Mouse (Mus musculus): ENCODE data around the gene Wdfy1.
A peak's percentile ranks its signal among the peaks of the same experiment; 100 is the strongest.

The Wdfy1 gene

GRCm38 (mm10) chr1:79711147-79712126 lies 64.5 kb downstream of the Wdfy1 start:
- DNase-seq (ENCODE audit: low read depth) = peak; percentile 57

- no peak for DNase-seq (ENCODE audit: low read depth)
Observed at GRCm38 (mm10) chr1:79710678-79711077, 65.3 kb downstream of the Wdfy1 start.

- DNase-seq (ENCODE audit: low read depth) = no peak
Observed at GRCm38 (mm10) chr1:79710216-79710615, 65.7 kb downstream of the Wdfy1 start.

- no peak for DNase-seq (ENCODE audit: low read depth)
Observed at GRCm38 (mm10) chr1:79707383-79707782, 68.6 kb downstream of the Wdfy1 start.

GRCm38 (mm10) chr1:79706707-79707106 lies 69.2 kb downstream of the Wdfy1 start:
- no peak for DNase-seq (ENCODE audit: low read depth)

- no peak for DNase-seq (ENCODE audit: low read depth)
Observed at GRCm38 (mm10) chr1:79704672-79705071, 71.3 kb downstream of the Wdfy1 start.

- DNase-seq (ENCODE audit: low read depth) = no peak
Observed at GRCm38 (mm10) chr1:79703520-79703919, 72.4 kb downstream of the Wdfy1 start.

- no peak for DNase-seq (ENCODE audit: low read depth)
Observed at GRCm38 (mm10) chr1:79698506-79698905, 77.4 kb downstream of the Wdfy1 start.

GRCm38 (mm10) chr1:79697382-79697781 lies 78.6 kb downstream of the Wdfy1 start:
- DNase-seq (ENCODE audit: low read depth) = no peak

GRCm38 (mm10) chr1:79696933-79697332 lies 79.0 kb downstream of the Wdfy1 start:
- no peak for DNase-seq (ENCODE audit: low read depth)

GRCm38 (mm10) chr1:79692482-79692881 lies 83.5 kb downstream of the Wdfy1 start:
- DNase-seq (ENCODE audit: low read depth) = no peak

- no peak for DNase-seq (ENCODE audit: low read depth)
Observed at GRCm38 (mm10) chr1:79687254-79687653, 88.7 kb downstream of the Wdfy1 start.

- peak; percentile 21 for DNase-seq (ENCODE audit: low read depth)
Observed at GRCm38 (mm10) chr1:79684027-79684426, 91.9 kb downstream of the Wdfy1 start.

- DNase-seq (ENCODE audit: low read depth) = peak; percentile 73
Observed at GRCm38 (mm10) chr1:79682936-79683335, 93.0 kb downstream of the Wdfy1 start.

GRCm38 (mm10) chr1:79680777-79681176 lies 95.2 kb downstream of the Wdfy1 start:
- DNase-seq (ENCODE audit: low read depth) = no peak

GRCm38 (mm10) chr1:79678117-79678684 lies 97.7 kb downstream of the Wdfy1 start:
- DNase-seq (ENCODE audit: low read depth) = no peak

GRCm38 (mm10) chr1:79675716-79676115 lies 100.2 kb downstream of the Wdfy1 start:
- no peak for DNase-seq (ENCODE audit: low read depth)

GRCm38 (mm10) chr1:79671543-79672337 lies 104.2 kb downstream of the Wdfy1 start, which contains the start of gene Ap1s3:
Ap1s3 (minus strand) TSS chr1:79671972.
- DNase-seq (ENCODE audit: low read depth) = peak; percentile 88

GRCm38 (mm10) chr1:79671196-79671542 lies 104.8 kb downstream of the Wdfy1 start:
- peak; percentile 67 for DNase-seq (ENCODE audit: low read depth)

- no peak for DNase-seq (ENCODE audit: low read depth)
Observed at GRCm38 (mm10) chr1:79669419-79669974, 106.4 kb downstream of the Wdfy1 start.

- no peak for DNase-seq (ENCODE audit: low read depth)
Observed at GRCm38 (mm10) chr1:79664911-79665310, 111.0 kb downstream of the Wdfy1 start.

GRCm38 (mm10) chr1:79659598-79659997 lies 116.3 kb downstream of the Wdfy1 start:
- no peak for DNase-seq (ENCODE audit: low read depth)
